Mouse (Mus musculus): Measurements from ENCODE around the gene Ramp1. TPM values are rescaled to one million over a fixed set of nuclear protein-coding genes. Genes with fewer than 3 reads are reported as not detected.

Ramp1 gene
- 32.9 TPM for polyA plus RNA-seq (2014; fragmentation: Illumina TruSeq; extraction: RNeasy Lipid Tissue Mini Kit (QIAGEN cat#74804); ENCODE audit: insufficient read depth, low read depth, low replicate concordance)

DNA sequence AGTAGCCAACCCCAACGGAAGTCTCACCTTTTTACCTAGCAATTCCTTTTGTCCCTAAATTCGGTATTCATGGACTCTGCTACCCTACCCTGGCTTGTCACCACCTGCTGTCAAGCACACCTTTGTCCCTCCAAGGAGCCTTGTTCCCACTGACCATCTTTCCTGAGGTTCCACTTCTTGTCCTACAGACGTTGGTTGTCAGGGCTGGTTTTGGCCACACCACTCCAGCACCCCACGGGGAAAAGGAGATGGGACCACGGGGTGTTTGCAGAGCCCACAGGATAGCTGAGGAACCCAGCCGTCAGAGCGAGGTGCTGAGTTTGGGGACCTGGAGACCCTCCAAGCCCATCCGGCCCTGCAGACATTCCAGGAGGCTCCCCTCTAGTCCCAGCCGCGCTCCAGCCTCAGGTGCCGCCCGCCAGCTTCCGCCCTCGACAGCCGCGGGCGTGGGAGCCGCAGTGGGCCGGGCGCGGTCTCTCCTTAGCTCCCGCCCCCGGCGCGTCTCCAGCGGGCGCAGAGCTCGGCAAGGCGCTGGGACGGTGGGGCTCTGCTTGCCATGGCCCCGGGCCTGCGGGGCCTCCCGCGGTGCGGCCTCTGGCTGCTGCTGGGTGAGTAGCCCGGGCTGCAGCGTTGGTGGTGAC, at the start of gene Ramp1:
Ramp1 (plus strand) TSS at position 290 of the 641 bp plus-strand sequence.

GRCm38 (mm10) chr1:91144813-91145212, 34.8 kb upstream of the Ramp1 start, which contains the start of gene Rbm44:
Gene Rbm44, plus strand, starts transcription at chr1:91145089.

GRCm38 (mm10) chr1:91249564-91250414, 70.2 kb downstream of the Ramp1 start, which contains the start of gene Ube2f:
Gene Ube2f, plus strand, starts transcription at chr1:91250304.

Other genes starting within 250 kb of the Ramp1 start
- not detected for gene Prlh, start 226.7 kb upstream of the Ramp1 start, polyA plus RNA-seq (2014; fragmentation: Illumina TruSeq; extraction: RNeasy Lipid Tissue Mini Kit (QIAGEN cat#74804); ENCODE audit: insufficient read depth, low read depth, low replicate concordance)
- gene Rab17, start 210.2 kb upstream of the Ramp1 start, polyA plus RNA-seq (2014; fragmentation: Illumina TruSeq; extraction: RNeasy Lipid Tissue Mini Kit (QIAGEN cat#74804); ENCODE audit: insufficient read depth, low read depth, low replicate concordance): 2.3 TPM
- 51.1 TPM for gene Lrrfip1, start 181.1 kb upstream of the Ramp1 start, polyA plus RNA-seq (2014; fragmentation: Illumina TruSeq; extraction: RNeasy Lipid Tissue Mini Kit (QIAGEN cat#74804); ENCODE audit: insufficient read depth, low read depth, low replicate concordance)
- not detected for gene Rbm44, start 34.7 kb upstream of the Ramp1 start, polyA plus RNA-seq (2014; fragmentation: Illumina TruSeq; extraction: RNeasy Lipid Tissue Mini Kit (QIAGEN cat#74804); ENCODE audit: insufficient read depth, low read depth, low replicate concordance)
- 38.3 TPM for gene Ube2f, start 70.5 kb downstream of the Ramp1 start, polyA plus RNA-seq (2014; fragmentation: Illumina TruSeq; extraction: RNeasy Lipid Tissue Mini Kit (QIAGEN cat#74804); ENCODE audit: insufficient read depth, low read depth, low replicate concordance)
- 14.3 TPM for gene Scly, start 118.5 kb downstream of the Ramp1 start, polyA plus RNA-seq (2014; fragmentation: Illumina TruSeq; extraction: RNeasy Lipid Tissue Mini Kit (QIAGEN cat#74804); ENCODE audit: insufficient read depth, low read depth, low replicate concordance)
- 0.08 TPM for gene Espnl, start 142.3 kb downstream of the Ramp1 start, polyA plus RNA-seq (2014; fragmentation: Illumina TruSeq; extraction: RNeasy Lipid Tissue Mini Kit (QIAGEN cat#74804); ENCODE audit: insufficient read depth, low read depth, low replicate concordance)
- gene Klhl30, start 171.2 kb downstream of the Ramp1 start, polyA plus RNA-seq (2014; fragmentation: Illumina TruSeq; extraction: RNeasy Lipid Tissue Mini Kit (QIAGEN cat#74804); ENCODE audit: insufficient read depth, low read depth, low replicate concordance): 0.38 TPM
- gene Erfe, start 186.6 kb downstream of the Ramp1 start, polyA plus RNA-seq (2014; fragmentation: Illumina TruSeq; extraction: RNeasy Lipid Tissue Mini Kit (QIAGEN cat#74804); ENCODE audit: insufficient read depth, low read depth, low replicate concordance): 0.11 TPM
- 67.9 TPM for gene Ilkap, start 219.0 kb downstream of the Ramp1 start, polyA plus RNA-seq (2014; fragmentation: Illumina TruSeq; extraction: RNeasy Lipid Tissue Mini Kit (QIAGEN cat#74804); ENCODE audit: insufficient read depth, low read depth, low replicate concordance)
- 36.2 TPM for gene Hes6, start 234.2 kb downstream of the Ramp1 start, polyA plus RNA-seq (2014; fragmentation: Illumina TruSeq; extraction: RNeasy Lipid Tissue Mini Kit (QIAGEN cat#74804); ENCODE audit: insufficient read depth, low read depth, low replicate concordance)